Mouse (Mus musculus): ENCODE results near the gene Gtf3c2. TPM values are rescaled to one million over a fixed set of nuclear protein-coding genes. Genes with fewer than 3 reads are reported as not detected.
"Not testable (repeated sequence)": the region's sequence is repeated elsewhere in the genome, so short reads cannot be mapped to it uniquely, and the experiment has no call there.

Gtf3c2 gene
- 102 and 110 TPM in 2 replicates for polyA plus RNA-seq (2016; fragmentation: Nextera tagmentation; extraction: Ambion mirVana)

DNA sequence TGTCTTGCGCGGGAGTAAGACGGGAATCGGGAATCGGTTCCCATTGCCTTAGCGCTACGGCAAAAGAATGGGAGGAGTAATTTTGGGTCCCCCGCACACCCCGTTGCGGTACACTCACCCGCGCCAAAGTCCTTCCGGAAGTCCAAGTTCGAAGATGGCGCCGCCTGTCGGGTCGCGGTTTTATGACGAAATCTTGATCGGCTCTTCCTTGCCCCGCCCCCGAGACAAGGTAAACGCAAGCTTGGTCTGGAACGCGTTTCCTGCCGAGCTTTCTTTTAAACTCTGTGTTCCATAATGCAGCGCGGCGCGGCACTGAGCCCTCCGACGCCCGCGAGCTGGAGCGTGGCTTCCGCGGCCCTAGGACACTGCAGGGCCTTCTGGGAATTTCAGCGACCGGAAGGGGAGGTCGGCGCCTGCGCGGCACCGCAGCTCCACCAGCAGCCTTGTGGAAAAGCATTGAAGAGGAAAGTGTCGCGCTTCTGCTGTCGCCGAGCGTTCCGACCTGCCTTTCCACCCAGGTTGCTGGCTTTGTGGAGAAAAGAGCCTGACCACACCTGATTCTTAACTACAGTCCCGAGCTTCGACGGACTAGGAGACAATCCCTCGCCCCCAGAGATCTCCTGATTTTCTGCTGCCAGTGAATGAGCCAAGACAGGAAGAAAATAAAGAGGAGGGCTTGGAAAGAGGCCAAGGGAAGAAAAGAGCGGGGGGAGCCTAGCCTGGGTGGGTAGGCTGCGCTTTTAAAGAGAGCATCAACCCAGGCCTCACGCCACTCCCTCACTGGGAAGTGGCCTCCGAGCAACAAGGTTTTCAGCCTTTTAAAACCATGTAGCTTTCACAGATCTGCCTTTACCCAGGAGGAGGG, at the start of gene Gtf3c2, which contains the start of gene Gm29609:
TSS of gene Gtf3c2 (minus strand) at position 379 of the 865 bp plus-strand sequence.
TSS of gene Gm29609 (minus strand) at position 146 of the 865 bp plus-strand sequence.
- H3K4me1 ChIP-seq, result peaks cover 20% of the 10 kb centered on the region
- H3K27ac ChIP-seq, result peak within 1 kb of the TSS; percentile 99
- H3K36me3 ChIP-seq (replicated peaks), result peaks cover 6% of the 10 kb centered on the region; the same call in 1 of the 2 replicates
- peak; percentile 98 for ATAC-seq (ENCODE audit: low FRiP score)
- H3K4me3 ChIP-seq (replicated peaks), result peak within 1 kb of the TSS; percentile 84
- H3K27me3 ChIP-seq, result no peaks in the 10 kb centered on the region
- under 1% methylated on average over 59 of the region's 59 CpGs for WGBS
- H3K4me2 ChIP-seq, result peak within 1 kb of the TSS; percentile 82
- H3K9ac ChIP-seq, result peak within 1 kb of the TSS; percentile 71
- no peaks in the 10 kb centered on the region for H3K9me3 ChIP-seq

DNA sequence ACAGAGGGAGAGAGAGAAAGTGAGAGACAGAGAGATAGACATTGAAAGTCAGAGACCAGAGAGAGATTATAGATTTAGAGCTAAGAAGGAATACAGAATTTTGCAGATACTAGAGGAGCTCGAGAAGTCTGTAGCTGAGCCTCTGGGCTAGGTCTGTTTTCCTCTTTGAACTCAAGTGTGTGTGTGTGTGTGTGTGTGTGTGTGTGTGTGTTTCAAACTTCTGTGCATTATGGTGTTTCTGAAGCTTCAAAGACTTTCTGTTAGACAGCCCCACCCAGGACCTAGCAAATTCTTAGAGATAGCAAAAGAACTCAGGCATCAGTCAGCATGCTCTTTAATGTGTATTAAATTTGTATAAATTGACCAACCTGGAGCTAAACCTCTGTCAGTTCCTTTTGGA, 46.7 kb upstream of the Gtf3c2 start:
- Histone ChIP-seq H3K4me2 (no peak overlapping the region), H3K27me3 (no peaks in the 10 kb centered on the region; the same call in 1 of the 2 replicates), H3K9me3 (no peaks in the 10 kb centered on the region), H3K9ac (no peak overlapping the region), H3K36me3 (replicated peaks) (no peaks in the 10 kb centered on the region), H3K4me3 (replicated peaks) (no peak overlapping the region), H3K27ac (no peak overlapping the region), H3K4me1 (no peaks in the 10 kb centered on the region)
- 76% methylated on average over 1 of the region's 1 CpGs for WGBS
- ATAC-seq (ENCODE audit: low FRiP score), result no peak

DNA sequence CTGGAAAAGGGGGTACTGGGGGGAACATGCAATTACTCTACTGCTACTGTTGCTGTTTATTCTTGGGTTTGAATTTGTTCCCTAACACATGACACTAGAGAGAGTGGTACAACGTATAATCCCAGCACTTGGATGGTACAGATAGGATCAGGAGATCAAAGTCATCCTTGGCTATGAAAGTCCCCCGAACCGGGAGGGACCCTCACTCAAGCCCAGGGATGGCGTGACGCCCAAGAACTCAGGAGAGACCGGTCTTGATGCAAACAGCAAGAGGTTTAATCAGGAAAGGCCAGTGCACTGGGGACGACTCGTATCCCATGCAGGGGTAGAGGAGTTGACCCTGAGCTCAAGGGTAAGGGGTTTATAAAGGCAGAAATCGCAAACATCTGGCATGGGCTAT, 42.8 kb upstream of the Gtf3c2 start:
- H3K27me3 ChIP-seq, result no peaks in the 10 kb centered on the region
- ATAC-seq (ENCODE audit: low FRiP score), result no peak
- no peak overlapping the region for H3K27ac ChIP-seq
- H3K4me2 ChIP-seq, result no peak overlapping the region
- 94% methylated on average over 9 of the region's 9 CpGs for WGBS
- H3K4me1 ChIP-seq, result peaks cover 9% of the 10 kb centered on the region
- H3K9me3 ChIP-seq, result no peaks in the 10 kb centered on the region
- H3K9ac ChIP-seq, result no peak overlapping the region
- no peak overlapping the region for H3K4me3 ChIP-seq (replicated peaks)
- no peaks in the 10 kb centered on the region for H3K36me3 ChIP-seq (replicated peaks)

DNA sequence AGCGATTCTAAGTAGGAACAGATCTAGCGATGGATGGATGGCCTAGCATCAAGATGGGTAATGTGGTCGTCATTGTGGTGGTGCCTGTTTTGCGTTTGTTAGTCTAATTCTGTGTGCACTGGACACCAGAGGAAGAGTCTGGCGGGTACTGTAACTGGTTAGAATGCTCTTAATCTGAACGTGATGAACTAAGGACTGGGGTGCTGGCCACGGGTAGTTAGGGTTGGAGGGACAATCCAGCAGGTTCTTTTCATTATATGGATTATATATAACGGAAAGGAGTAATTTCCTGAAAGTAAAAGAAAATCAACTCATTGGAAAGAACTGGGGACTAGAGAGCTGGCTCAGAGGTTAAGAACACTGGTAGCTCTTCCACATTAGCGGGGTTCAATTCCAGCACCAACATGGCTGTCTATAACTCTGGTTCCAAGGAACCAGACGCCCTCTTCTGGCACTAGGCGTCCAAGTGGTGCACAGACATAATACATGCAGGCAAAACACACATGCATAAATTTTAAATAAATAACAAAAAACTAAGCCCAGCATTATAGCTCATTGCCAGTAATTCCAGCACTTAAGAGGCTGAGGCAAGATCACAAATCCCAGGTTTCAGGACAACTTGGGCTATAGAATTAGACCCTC, 41.5 kb upstream of the Gtf3c2 start:
- Histone ChIP-seq H3K4me2 (peak overlapping the region; percentile 77), H3K4me3 (replicated peaks) (peak overlapping the region; percentile 98), H3K9ac (peak overlapping the region; percentile 90), H3K27ac (peak overlapping the region; percentile 93), H3K9me3 (no peaks in the 10 kb centered on the region), H3K27me3 (no peaks in the 10 kb centered on the region), H3K36me3 (replicated peaks) (no peaks in the 10 kb centered on the region), H3K4me1 (peaks cover 9% of the 10 kb centered on the region)
- 10% methylated on average over 11 of the region's 11 CpGs for WGBS
- ATAC-seq (ENCODE audit: low FRiP score), result no peak; the same call in 1 of the 2 replicates

DNA sequence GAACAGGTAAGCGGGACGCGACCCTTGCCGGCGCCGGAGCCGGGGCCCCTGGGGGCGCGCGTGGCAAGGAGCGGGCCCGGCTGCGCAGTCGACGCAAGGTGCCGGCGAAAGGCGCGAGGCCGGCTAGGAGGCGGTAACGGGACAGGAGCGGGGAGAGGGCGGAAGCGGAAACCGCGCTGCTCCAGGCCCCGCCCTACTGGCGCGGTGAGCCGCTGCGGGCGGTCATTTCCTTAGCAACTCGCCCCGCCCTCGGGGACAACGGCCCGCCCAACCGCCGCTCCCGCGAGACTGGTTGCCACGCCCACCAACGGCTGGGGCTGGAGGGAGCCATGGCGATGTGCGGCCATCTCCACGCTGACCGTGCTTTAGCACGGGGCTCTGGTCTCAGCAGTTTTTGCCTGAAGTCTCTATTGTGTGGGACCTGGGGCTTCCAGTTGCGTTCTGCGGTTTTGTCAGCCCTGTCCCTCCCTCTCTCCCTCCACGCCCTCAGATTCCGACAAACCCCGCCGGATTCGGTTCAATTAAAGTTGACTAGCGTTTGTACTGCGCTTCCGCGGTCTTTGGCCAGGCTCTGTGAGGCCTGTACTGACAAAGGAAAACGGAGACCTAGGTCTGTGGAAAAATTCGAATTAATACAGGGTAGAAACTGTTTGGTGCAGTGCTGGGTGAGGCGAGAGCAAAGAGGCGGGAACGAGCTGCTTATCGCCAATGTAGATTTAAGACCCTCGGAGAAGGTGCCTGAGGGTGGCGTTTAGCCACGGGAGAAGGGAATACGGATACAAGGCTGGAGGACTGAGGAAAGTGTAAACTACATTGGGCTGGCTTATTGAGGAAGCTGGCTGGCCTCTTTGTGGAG, 40.7 kb upstream of the Gtf3c2 start, which contains the start of gene Ppm1g:
TSS of gene Ppm1g (minus strand) at position 240 of the 856 bp plus-strand sequence.
- no peaks in the 10 kb centered on the region for H3K9me3 ChIP-seq
- H3K9ac ChIP-seq, result peak within 1 kb of the TSS; percentile 90
- H3K27me3 ChIP-seq, result no peaks in the 10 kb centered on the region
- H3K27ac ChIP-seq, result peak within 1 kb of the TSS; percentile 93
- H3K4me2 ChIP-seq, result peak within 1 kb of the TSS; percentile 77
- under 1% methylated on average over 66 of the region's 70 CpGs for WGBS
- ATAC-seq (ENCODE audit: low FRiP score), result peak; percentile 96
- H3K4me3 ChIP-seq (replicated peaks), result peak within 1 kb of the TSS; percentile 98
- no peaks in the 10 kb centered on the region for H3K36me3 ChIP-seq (replicated peaks)
- H3K4me1 ChIP-seq, result peaks cover 9% of the 10 kb centered on the region

DNA sequence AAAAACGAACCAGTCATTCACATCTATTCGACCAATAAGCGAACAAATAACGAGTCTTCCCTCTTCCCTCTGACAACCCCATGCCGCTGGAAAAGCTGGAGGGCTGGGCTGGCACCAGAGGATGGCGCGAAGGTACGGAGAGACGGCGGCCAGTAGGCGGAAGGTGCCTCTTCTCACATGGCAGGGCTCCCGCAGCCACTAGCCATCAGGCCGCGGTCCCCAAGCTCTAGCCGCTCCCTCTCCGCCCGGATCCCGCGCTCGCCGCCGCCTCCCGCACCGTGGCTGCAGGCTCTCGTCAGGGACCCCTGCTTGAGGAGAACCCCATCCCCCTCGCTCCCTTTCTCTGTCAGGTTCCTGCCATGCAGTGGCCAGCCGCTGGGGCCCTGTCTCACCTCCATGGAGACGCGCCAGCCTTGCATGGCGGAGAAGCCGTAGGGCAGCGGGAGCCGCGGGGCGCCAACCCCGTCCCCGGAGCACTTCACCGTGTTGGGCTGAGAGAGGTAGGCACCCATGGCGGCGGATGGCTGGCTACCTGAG, 40.0 kb upstream of the Gtf3c2 start:
- peak overlapping the region; percentile 90 for H3K9ac ChIP-seq
- peaks cover 9% of the 10 kb centered on the region for H3K4me1 ChIP-seq
- no peaks in the 10 kb centered on the region for H3K36me3 ChIP-seq (replicated peaks)
- peak overlapping the region; percentile 77 for H3K4me2 ChIP-seq
- ATAC-seq (ENCODE audit: low FRiP score), result no peak; the same call in 1 of the 2 replicates
- no peaks in the 10 kb centered on the region for H3K9me3 ChIP-seq
- peak overlapping the region; percentile 93 for H3K27ac ChIP-seq
- H3K4me3 ChIP-seq (replicated peaks), result peak overlapping the region; percentile 98
- H3K27me3 ChIP-seq, result no peaks in the 10 kb centered on the region
- WGBS, result 0% methylated on average over 38 of the region's 40 CpGs

DNA sequence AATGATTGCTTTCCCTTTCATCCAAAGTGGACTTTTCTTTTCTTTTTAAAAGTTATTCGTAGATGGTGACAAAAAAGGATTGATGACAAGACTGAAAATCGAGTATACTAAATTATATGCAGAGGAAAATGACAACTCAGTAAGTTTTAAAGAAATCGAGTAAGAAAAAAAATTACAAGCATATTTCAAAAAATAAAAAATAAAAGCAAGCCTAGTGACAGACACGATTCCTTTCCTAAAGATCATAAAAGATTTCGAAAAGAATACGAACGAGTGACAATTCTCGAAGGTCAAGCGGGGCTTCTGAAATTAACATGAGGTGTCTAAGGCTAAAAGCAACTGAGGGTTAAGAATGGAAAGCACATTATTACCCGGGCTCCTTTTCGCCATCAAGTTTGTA, 39.5 kb upstream of the Gtf3c2 start:
- H3K27me3 ChIP-seq, result no peaks in the 10 kb centered on the region
- peak overlapping the region; percentile 93 for H3K27ac ChIP-seq
- no peaks in the 10 kb centered on the region for H3K36me3 ChIP-seq (replicated peaks)
- H3K4me2 ChIP-seq, result peak overlapping the region; percentile 77
- peak overlapping the region; percentile 98 for H3K4me3 ChIP-seq (replicated peaks)
- ATAC-seq (ENCODE audit: low FRiP score), result no peak
- peak overlapping the region; percentile 90 for H3K9ac ChIP-seq
- peaks cover 9% of the 10 kb centered on the region for H3K4me1 ChIP-seq
- no peaks in the 10 kb centered on the region for H3K9me3 ChIP-seq
- WGBS, result 3% methylated on average over 11 of the region's 11 CpGs

DNA sequence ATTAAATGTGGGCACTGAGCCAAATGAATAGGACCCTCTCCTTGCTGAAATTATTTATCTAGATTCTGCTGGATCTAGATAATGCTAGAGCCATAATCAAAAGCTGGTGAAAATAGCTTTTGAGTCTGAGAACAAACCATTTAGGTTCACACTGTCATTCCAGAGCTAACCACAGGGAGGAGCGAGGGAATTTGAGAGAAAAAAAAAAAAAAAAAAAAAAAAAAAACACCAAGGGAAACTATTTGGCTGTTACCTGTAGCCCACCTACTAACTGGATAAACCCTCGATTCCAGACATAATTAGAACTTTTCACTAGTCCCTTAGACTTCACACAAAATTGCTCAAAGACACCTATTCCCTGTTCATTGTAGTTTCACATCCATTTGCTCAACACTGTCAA, 39.1 kb upstream of the Gtf3c2 start:
- H3K9me3 ChIP-seq, result no peaks in the 10 kb centered on the region
- peak overlapping the region; percentile 77 for H3K4me2 ChIP-seq
- H3K27ac ChIP-seq, result no peak overlapping the region
- H3K27me3 ChIP-seq, result no peaks in the 10 kb centered on the region
- ATAC-seq (ENCODE audit: low FRiP score), result no peak
- 0% methylated on average over 2 of the region's 2 CpGs for WGBS
- H3K4me1 ChIP-seq, result peaks cover 9% of the 10 kb centered on the region
- no peak overlapping the region for H3K9ac ChIP-seq
- H3K4me3 ChIP-seq (replicated peaks), result peak overlapping the region; percentile 98
- H3K36me3 ChIP-seq (replicated peaks), result no peaks in the 10 kb centered on the region

DNA sequence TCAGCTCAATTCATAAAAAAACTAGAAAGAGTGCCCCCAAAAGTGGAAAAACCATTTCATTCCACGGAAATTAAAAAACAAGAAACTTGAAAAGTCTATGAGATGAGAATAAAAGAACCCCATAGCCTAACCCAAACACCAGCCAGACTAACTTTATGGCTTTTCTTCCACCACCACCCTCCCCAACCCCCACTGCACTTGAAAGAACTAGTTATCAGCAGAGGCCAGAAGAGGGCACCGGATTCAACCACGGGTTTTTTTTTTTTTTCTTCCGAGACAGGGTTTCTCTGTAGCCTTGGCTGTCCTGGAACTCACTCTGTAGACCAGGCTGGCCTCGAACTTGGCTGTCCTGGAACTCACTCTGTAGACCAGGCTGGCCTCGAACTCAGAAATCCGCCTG, 38.4 kb upstream of the Gtf3c2 start:
- no peak for ATAC-seq (ENCODE audit: low FRiP score)
- no peak overlapping the region for H3K4me3 ChIP-seq (replicated peaks)
- H3K9me3 ChIP-seq, result no peaks in the 10 kb centered on the region
- WGBS, result 74% methylated on average over 7 of the region's 7 CpGs
- no peak overlapping the region for H3K4me2 ChIP-seq
- peaks cover 9% of the 10 kb centered on the region for H3K4me1 ChIP-seq
- no peak overlapping the region for H3K9ac ChIP-seq
- no peaks in the 10 kb centered on the region for H3K27me3 ChIP-seq
- no peak overlapping the region for H3K27ac ChIP-seq
- no peaks in the 10 kb centered on the region for H3K36me3 ChIP-seq (replicated peaks)

DNA sequence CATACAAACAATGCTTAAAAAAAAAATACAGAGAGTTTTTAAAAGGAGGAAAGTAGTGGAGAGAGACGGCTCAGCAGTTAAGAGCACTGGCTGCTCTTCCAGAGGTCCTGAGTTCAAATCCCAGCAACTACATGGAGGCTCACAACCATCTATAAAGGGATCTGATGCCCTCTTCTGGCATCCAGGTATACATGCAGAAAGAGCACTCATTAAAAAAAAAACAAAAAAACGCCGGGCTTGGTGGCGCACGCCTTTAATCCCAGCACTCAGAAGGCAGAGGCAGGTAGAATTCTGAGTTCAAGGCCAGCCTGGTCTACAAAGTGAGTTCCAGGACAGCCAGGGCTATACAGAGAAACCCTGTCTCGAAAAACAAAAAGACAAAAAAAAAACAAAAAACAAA, 36.6 kb upstream of the Gtf3c2 start:
- not testable (repeated sequence) for H3K9me3 ChIP-seq; H3K36me3 ChIP-seq (replicated peaks); H3K9ac ChIP-seq; H3K4me3 ChIP-seq (replicated peaks); H3K4me2 ChIP-seq; ATAC-seq (ENCODE audit: low FRiP score); H3K4me1 ChIP-seq; H3K27me3 ChIP-seq; H3K27ac ChIP-seq
- WGBS, result 94% methylated on average over 6 of the region's 6 CpGs

DNA sequence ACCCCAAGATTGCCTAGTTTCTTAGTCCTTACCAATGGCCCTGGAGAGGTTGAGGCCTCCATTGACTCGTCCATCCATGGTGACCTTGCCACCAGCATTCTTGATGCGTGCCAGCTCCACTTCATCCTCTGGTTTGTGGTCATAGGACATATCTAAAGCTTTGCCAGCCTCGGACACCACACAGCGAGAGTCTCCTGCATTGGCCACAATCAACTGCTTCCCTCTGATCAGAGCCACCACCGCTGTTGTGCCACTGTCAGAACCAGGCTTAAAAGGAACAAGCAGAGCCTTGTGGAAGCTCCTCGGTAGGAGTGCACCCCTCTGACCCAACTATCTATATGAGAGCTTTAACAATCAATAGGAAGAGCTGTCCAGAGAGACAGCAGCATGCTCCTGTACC, 24.5 kb upstream of the Gtf3c2 start:
- Histone ChIP-seq H3K9ac (no peak overlapping the region), H3K27ac (no peak overlapping the region), H3K4me2 (no peak overlapping the region), H3K9me3 (peaks cover 5% of the 10 kb centered on the region), H3K36me3 (replicated peaks) (peaks cover 72% of the 10 kb centered on the region), H3K27me3 (no peaks in the 10 kb centered on the region), H3K4me1 (peaks cover 25% of the 10 kb centered on the region), H3K4me3 (replicated peaks) (no peak overlapping the region)
- WGBS, result 96% methylated on average over 6 of the region's 6 CpGs
- no peak for ATAC-seq (ENCODE audit: low FRiP score)

All from forebrain, embryonic 12.5 days (tissue).